Mouse (Mus musculus): ENCODE measurements around the gene R3hdm2. TPM values are rescaled to one million over a fixed set of nuclear protein-coding genes. Genes with fewer than 3 reads are reported as not detected.

The R3hdm2 gene
- polyA plus RNA-seq, 1 experiment, result 31.0 TPM

DNA sequence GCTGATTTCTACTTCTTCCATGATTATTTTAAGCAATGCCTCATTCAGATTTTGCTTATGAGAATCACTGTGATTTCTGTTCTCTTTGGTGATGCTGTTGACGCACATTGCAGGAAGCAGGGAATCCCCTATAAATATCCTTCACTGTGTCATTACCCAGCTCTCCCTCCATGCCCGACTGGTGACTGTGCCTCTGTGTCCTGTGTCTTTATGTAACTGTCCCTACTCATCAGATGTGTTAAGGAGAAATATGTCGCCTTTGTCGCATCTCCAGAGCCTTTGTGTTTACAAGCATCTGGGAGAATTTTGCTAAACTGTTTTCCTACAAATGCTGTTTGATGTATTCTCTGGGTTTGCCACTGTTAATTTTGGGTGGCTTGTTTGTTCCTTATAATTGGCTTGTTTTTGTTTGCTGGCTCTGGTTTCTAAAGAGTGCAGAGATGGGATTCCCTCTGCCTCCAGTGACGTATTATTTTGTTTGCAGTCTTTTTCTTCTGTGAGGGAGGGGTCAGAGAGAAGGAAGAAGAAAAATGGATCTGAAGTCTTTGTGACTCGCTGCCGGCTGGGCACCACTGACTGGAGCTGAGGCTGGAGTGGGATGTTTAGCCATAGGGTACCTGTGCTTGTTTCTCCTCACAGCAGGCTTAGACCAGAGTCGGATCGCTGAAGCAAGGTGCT lies 40.7 kb downstream of the R3hdm2 start:
- Histone ChIP-seq H3K36me3 (ENCODE audit: control insufficient read depth, insufficient read depth) (no peaks in the 10 kb centered on the region), H3K79me3 (ENCODE audit: low read depth) (peaks cover 1% of the 10 kb centered on the region), H3K4me3 (ENCODE audit: insufficient read depth, poor library complexity, severe bottlenecking) (no peak overlapping the region), H3K79me2 (ENCODE audit: control insufficient read depth, insufficient read depth) (peaks cover 26% of the 10 kb centered on the region), H3K27me3 (ENCODE audit: control insufficient read depth, insufficient read depth, insufficient read length) (no peaks in the 10 kb centered on the region), H3ac (ENCODE audit: control insufficient read depth, insufficient read length, low read depth) (no peak overlapping the region)
- no peak for TF ChIP-seq FOSL1 (IDR thresholded peaks at IDR 0.05; ENCODE audit: insufficient read depth, low read length, poor library complexity, severe bottlenecking)
- TF ChIP-seq MAX (IDR thresholded peaks at IDR 0.05), result no peak
- TF ChIP-seq CTCF (IDR thresholded peaks at IDR 0.05; ENCODE audit: control insufficient read depth, insufficient read depth, insufficient read length), result no peak
- no peak for TF ChIP-seq USF1 (IDR thresholded peaks at IDR 0.05; ENCODE audit: low read depth)
- TF ChIP-seq MYOD1 (IDR thresholded peaks at IDR 0.05; ENCODE audit: control insufficient read depth, insufficient read length, low read depth), result no peak
- TF ChIP-seq CEBPB (IDR thresholded peaks at IDR 0.05; ENCODE audit: low read depth), result no peak
- no peak for TF ChIP-seq MYOG (IDR thresholded peaks at IDR 0.05; ENCODE audit: control insufficient read depth, extremely low read depth, insufficient read length)

DNA sequence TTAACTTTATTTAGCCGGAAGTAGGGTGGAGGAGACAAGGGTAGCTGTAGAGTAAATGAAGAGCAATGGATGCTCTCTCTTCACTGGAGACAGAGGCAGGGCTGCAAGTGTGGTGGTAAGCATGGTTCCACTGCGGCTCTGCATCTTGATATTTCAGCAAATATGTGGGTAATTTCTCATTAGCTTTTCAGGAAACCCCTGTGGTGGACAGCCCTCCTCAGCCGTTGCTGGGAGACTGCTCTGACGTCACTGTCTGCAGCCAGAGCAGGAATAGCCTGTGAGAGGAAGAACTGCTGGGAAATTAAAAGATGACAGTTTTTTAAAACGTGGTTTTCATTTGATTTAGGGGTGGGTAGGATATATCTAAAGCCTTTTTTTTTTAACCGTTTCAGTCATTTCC lies 41.9 kb downstream of the R3hdm2 start:
- no peak for TF ChIP-seq FOSL1 (IDR thresholded peaks at IDR 0.05; ENCODE audit: insufficient read depth, low read length, poor library complexity, severe bottlenecking)
- TF ChIP-seq USF1 (IDR thresholded peaks at IDR 0.05; ENCODE audit: low read depth), result no peak
- no peak for TF ChIP-seq CTCF (IDR thresholded peaks at IDR 0.05; ENCODE audit: control insufficient read depth, insufficient read depth, insufficient read length)
- TF ChIP-seq MAX (IDR thresholded peaks at IDR 0.05), result no peak
- TF ChIP-seq MYOD1 (IDR thresholded peaks at IDR 0.05; ENCODE audit: control insufficient read depth, insufficient read length, low read depth), result no peak
- TF ChIP-seq MYOG (IDR thresholded peaks at IDR 0.05; ENCODE audit: control insufficient read depth, extremely low read depth, insufficient read length), result no peak
- no peak for TF ChIP-seq CEBPB (IDR thresholded peaks at IDR 0.05; ENCODE audit: low read depth)
- Histone ChIP-seq H3K79me2 (ENCODE audit: control insufficient read depth, insufficient read depth) (peaks cover 28% of the 10 kb centered on the region), H3ac (ENCODE audit: control insufficient read depth, insufficient read length, low read depth) (no peak overlapping the region), H3K4me3 (ENCODE audit: insufficient read depth, poor library complexity, severe bottlenecking) (no peak overlapping the region), H3K79me3 (ENCODE audit: low read depth) (peaks cover 1% of the 10 kb centered on the region), H3K36me3 (ENCODE audit: control insufficient read depth, insufficient read depth) (no peaks in the 10 kb centered on the region), H3K27me3 (ENCODE audit: control insufficient read depth, insufficient read depth, insufficient read length) (no peaks in the 10 kb centered on the region)

DNA sequence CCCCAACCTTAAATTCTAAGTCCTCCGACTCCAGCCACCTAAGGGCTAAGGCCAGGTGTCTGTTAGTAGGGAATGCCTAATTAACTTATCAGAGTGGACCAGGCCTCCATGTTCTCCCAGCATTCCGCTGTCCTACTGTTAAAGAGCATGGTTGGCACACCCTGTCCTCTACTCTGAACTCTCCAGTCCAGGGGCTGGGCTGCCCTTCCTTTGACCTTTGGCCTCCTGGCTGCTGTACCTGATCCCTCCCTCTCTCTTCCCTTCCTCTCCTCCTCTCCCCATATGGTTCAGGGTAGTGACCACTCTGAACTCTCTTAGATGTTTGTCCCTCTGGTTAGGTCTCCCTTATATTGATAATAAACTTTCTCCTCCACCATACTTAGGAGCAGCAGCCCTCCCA lies 45.7 kb downstream of the R3hdm2 start:
- no peak overlapping the region for H3K4me3 ChIP-seq (ENCODE audit: insufficient read depth, poor library complexity, severe bottlenecking)
- H3ac ChIP-seq (ENCODE audit: control insufficient read depth, insufficient read length, low read depth), result no peak overlapping the region
- H3K36me3 ChIP-seq (ENCODE audit: control insufficient read depth, insufficient read depth), result no peaks in the 10 kb centered on the region
- H3K79me2 ChIP-seq (ENCODE audit: control insufficient read depth, insufficient read depth), result peaks cover 38% of the 10 kb centered on the region
- H3K79me3 ChIP-seq (ENCODE audit: low read depth), result peaks cover 1% of the 10 kb centered on the region
- H3K27me3 ChIP-seq (ENCODE audit: control insufficient read depth, insufficient read depth, insufficient read length), result no peaks in the 10 kb centered on the region
- no peak for TF ChIP-seq MYOD1 (IDR thresholded peaks at IDR 0.05; ENCODE audit: control insufficient read depth, insufficient read length, low read depth)
- no peak for TF ChIP-seq MAX (IDR thresholded peaks at IDR 0.05)
- TF ChIP-seq MYOG (IDR thresholded peaks at IDR 0.05; ENCODE audit: control insufficient read depth, extremely low read depth, insufficient read length), result no peak
- no peak for TF ChIP-seq USF1 (IDR thresholded peaks at IDR 0.05; ENCODE audit: low read depth)
- no peak for TF ChIP-seq CEBPB (IDR thresholded peaks at IDR 0.05; ENCODE audit: low read depth)
- no peak for TF ChIP-seq FOSL1 (IDR thresholded peaks at IDR 0.05; ENCODE audit: insufficient read depth, low read length, poor library complexity, severe bottlenecking)
- no peak for TF ChIP-seq CTCF (IDR thresholded peaks at IDR 0.05; ENCODE audit: control insufficient read depth, insufficient read depth, insufficient read length)

DNA sequence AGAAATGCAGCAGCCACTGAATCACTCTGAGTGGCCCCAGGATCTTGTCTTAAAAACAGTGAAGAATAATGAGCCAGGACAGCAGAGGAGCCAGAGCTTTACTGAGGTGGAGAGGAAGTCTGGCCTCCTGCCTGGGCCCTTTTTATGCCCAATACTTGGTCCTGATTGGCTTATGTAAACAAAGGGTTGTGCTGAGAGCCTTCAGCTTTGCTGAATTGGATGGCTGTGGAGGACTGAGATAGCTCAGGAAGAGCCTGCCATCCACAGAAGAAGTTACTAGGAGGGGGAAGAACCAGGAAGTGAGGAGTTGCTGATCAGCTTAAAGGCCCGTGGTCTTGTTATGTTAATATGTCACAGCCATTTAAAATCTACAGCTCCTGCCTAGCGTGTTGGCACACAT lies 46.5 kb downstream of the R3hdm2 start:
- Histone ChIP-seq H3K4me3 (ENCODE audit: insufficient read depth, poor library complexity, severe bottlenecking) (no peak overlapping the region), H3ac (ENCODE audit: control insufficient read depth, insufficient read length, low read depth) (no peak overlapping the region), H3K27me3 (ENCODE audit: control insufficient read depth, insufficient read depth, insufficient read length) (no peaks in the 10 kb centered on the region), H3K79me2 (ENCODE audit: control insufficient read depth, insufficient read depth) (peaks cover 38% of the 10 kb centered on the region), H3K79me3 (ENCODE audit: low read depth) (peaks cover 1% of the 10 kb centered on the region), H3K36me3 (ENCODE audit: control insufficient read depth, insufficient read depth) (no peaks in the 10 kb centered on the region)
- TF ChIP-seq USF1 (IDR thresholded peaks at IDR 0.05; ENCODE audit: low read depth), result no peak
- TF ChIP-seq FOSL1 (IDR thresholded peaks at IDR 0.05; ENCODE audit: insufficient read depth, low read length, poor library complexity, severe bottlenecking), result no peak
- no peak for TF ChIP-seq MAX (IDR thresholded peaks at IDR 0.05)

DNA sequence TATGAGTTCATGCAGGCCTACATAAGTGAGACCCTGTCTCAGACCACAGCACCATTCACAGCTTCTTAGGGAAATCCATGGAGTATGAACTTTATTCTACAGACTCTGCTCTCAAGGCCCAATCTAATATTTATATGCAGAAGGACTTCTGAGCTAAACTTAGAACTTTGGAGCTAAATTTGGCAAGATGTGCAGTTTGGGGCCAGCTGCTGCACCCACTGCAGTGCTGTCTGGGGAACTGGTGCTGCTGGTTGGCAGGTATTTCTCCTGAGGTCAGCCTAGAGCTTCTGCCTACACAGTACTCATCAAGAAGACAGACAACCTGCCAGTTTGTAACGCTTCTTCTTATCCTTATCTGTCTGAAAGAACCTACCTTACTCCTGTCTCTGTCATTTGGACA lies 47.0 kb downstream of the R3hdm2 start:
- Histone ChIP-seq H3ac (ENCODE audit: control insufficient read depth, insufficient read length, low read depth) (no peak overlapping the region), H3K79me2 (ENCODE audit: control insufficient read depth, insufficient read depth) (peaks cover 38% of the 10 kb centered on the region), H3K4me3 (ENCODE audit: insufficient read depth, poor library complexity, severe bottlenecking) (no peak overlapping the region), H3K79me3 (ENCODE audit: low read depth) (peaks cover 1% of the 10 kb centered on the region), H3K27me3 (ENCODE audit: control insufficient read depth, insufficient read depth, insufficient read length) (no peaks in the 10 kb centered on the region), H3K36me3 (ENCODE audit: control insufficient read depth, insufficient read depth) (peaks cover 4% of the 10 kb centered on the region)
- TF ChIP-seq MYOG (IDR thresholded peaks at IDR 0.05; ENCODE audit: control insufficient read depth, extremely low read depth, insufficient read length) (no peak), CTCF (IDR thresholded peaks at IDR 0.05; ENCODE audit: control insufficient read depth, insufficient read depth, insufficient read length) (no peak), MYOD1 (IDR thresholded peaks at IDR 0.05; ENCODE audit: control insufficient read depth, insufficient read length, low read depth) (no peak), USF1 (IDR thresholded peaks at IDR 0.05; ENCODE audit: low read depth) (no peak), MAX (IDR thresholded peaks at IDR 0.05) (no peak), FOSL1 (IDR thresholded peaks at IDR 0.05; ENCODE audit: insufficient read depth, low read length, poor library complexity, severe bottlenecking) (no peak), CEBPB (IDR thresholded peaks at IDR 0.05; ENCODE audit: low read depth) (no peak)

DNA sequence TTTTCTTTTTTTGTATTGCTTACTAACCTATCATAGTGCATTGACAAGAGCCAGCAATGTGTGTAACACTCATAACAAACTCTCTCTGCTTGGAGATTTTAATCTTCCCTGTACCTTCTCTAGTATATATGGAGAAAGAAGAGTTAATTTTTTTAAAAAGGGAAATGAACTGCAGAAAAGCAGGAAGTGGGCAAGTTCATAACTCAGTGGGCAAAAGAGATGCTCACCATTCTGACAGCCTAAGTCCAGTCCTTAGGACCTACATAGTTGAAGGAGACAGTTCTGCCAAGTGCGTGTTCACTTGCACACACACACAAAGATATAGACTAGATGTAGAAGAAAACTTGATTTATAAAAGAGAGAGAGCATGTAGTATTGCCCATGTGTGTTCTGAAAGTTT lies 47.9 kb downstream of the R3hdm2 start:
- H3K79me2 ChIP-seq (ENCODE audit: control insufficient read depth, insufficient read depth), result peaks cover 37% of the 10 kb centered on the region
- H3K27me3 ChIP-seq (ENCODE audit: control insufficient read depth, insufficient read depth, insufficient read length), result no peaks in the 10 kb centered on the region
- no peak overlapping the region for H3ac ChIP-seq (ENCODE audit: control insufficient read depth, insufficient read length, low read depth)
- TF ChIP-seq MYOD1 (IDR thresholded peaks at IDR 0.05; ENCODE audit: control insufficient read depth, insufficient read length, low read depth) (no peak), CTCF (IDR thresholded peaks at IDR 0.05; ENCODE audit: control insufficient read depth, insufficient read depth, insufficient read length) (no peak), USF1 (IDR thresholded peaks at IDR 0.05; ENCODE audit: low read depth) (no peak), CEBPB (IDR thresholded peaks at IDR 0.05; ENCODE audit: low read depth) (no peak), MAX (IDR thresholded peaks at IDR 0.05) (no peak), FOSL1 (IDR thresholded peaks at IDR 0.05; ENCODE audit: insufficient read depth, low read length, poor library complexity, severe bottlenecking) (no peak), MYOG (IDR thresholded peaks at IDR 0.05; ENCODE audit: control insufficient read depth, extremely low read depth, insufficient read length) (no peak)
- peaks cover 4% of the 10 kb centered on the region for H3K36me3 ChIP-seq (ENCODE audit: control insufficient read depth, insufficient read depth)
- H3K79me3 ChIP-seq (ENCODE audit: low read depth), result peaks cover 1% of the 10 kb centered on the region
- H3K4me3 ChIP-seq (ENCODE audit: insufficient read depth, poor library complexity, severe bottlenecking), result no peak overlapping the region

Measured in C2C12 (cell line).